Mouse (Mus musculus) MEL (cell line): Measurements from ENCODE around the gene Akap12. TPM values are rescaled to one million over a fixed set of nuclear protein-coding genes. Genes with fewer than 3 reads are reported as not detected.

Experiments
- DNase-seq: peaks from one replicate; pipeline ENCODE4 v3.0.0; 2011; ENCODE audit warnings: low read depth, low spot score
- H3K27ac ChIP-seq: 2 replicates; pipeline ENCODE4 v1.5.1; 2012; ENCODE audit warnings: low read depth, mild to moderate bottlenecking, control low read depth, low read length, moderate library complexity; ENCODE audit not compliant: control insufficient read depth
- H3K27me3 ChIP-seq, 2 experiments: fragments of 150-350 bp in 1 of 2; sonication (generic) in 1 of 2; 2 replicates each; pipeline ENCODE4 v1.6.1; 2012; ENCODE audit warnings: low read length in 2 of 2, mild to moderate bottlenecking in 2 of 2, improper control_type of control experiment in 1 of 2, moderate library complexity in 1 of 2; ENCODE audit not compliant: insufficient read depth in 2 of 2, control insufficient read depth in 1 of 2
- H3K36me3 ChIP-seq, 2 experiments: 2 replicates each; pipeline ENCODE4 v1.6.1; 2012 to 2014; ENCODE audit warnings: low read length in 2 of 2, improper control_type of control experiment in 1 of 2, inconsistent platforms in 1 of 2, mild to moderate bottlenecking in 1 of 2; ENCODE audit not compliant: insufficient read depth in 2 of 2, control insufficient read depth in 1 of 2
- H3K4me1 ChIP-seq, 2 experiments: fragments of 150-350 bp in 1 of 2; sonication (generic) in 1 of 2; 2 replicates each; pipeline ENCODE4 v1.6.1; 2012; ENCODE audit warnings: low read length in 2 of 2, improper control_type of control experiment in 1 of 2, mild to moderate bottlenecking in 1 of 2; ENCODE audit not compliant: insufficient read depth in 2 of 2, control insufficient read depth in 1 of 2
- H3K4me3 ChIP-seq, 2 experiments: fragments of 150-350 bp in 1 of 2; sonication (generic) in 1 of 2; 2 replicates each; pipeline ENCODE4 v1.5.1; 2012; ENCODE audit warnings: low read depth in 2 of 2, low read length in 2 of 2, mild to moderate bottlenecking in 2 of 2, moderate library complexity in 2 of 2, control low read depth in 1 of 2, improper control_type of control experiment in 1 of 2; ENCODE audit not compliant: control insufficient read depth in 1 of 2, insufficient read depth in 1 of 2
- H3K79me2 ChIP-seq: 2 replicates; pipeline ENCODE4 v1.6.1; 2012; ENCODE audit warnings: mild to moderate bottlenecking, low read length, moderate library complexity; ENCODE audit not compliant: control insufficient read depth, poor library complexity, insufficient read depth
- H3K9ac ChIP-seq: 2 replicates; pipeline ENCODE4 v1.6.1; 2012; ENCODE audit warnings: low read depth, mild to moderate bottlenecking, control low read depth, low read length, moderate library complexity; ENCODE audit not compliant: control insufficient read depth, poor library complexity, severe bottlenecking
- H3K9me3 ChIP-seq: fragments of 150-350 bp; sonication (generic); replicated peaks from 2 replicates; pipeline ENCODE4 v1.6.1; 2012; ENCODE audit warnings: mild to moderate bottlenecking, low read length, improper control_type of control experiment, moderate library complexity; ENCODE audit not compliant: insufficient read depth
- CHD1 ChIP-seq: IDR thresholded peaks from 2 replicates; pipeline ENCODE4 v1.6.1; 2012; ENCODE audit warnings: low read depth, mild to moderate bottlenecking, inconsistent platforms, low read length, improper control_type of control experiment
- E2F4 ChIP-seq: IDR thresholded peaks from 2 replicates; pipeline ENCODE4 v1.6.1; 2011; ENCODE audit warnings: low read depth, low read length, improper control_type of control experiment, borderline replicate concordance
- EP300 ChIP-seq, 2 experiments: IDR thresholded peaks; 2 replicates each; pipeline ENCODE4 v1.6.1; 2011; ENCODE audit warnings: improper control_type of control experiment in 2 of 2, low read length in 2 of 2, low read depth in 1 of 2, mild to moderate bottlenecking in 1 of 2
- ETS1 ChIP-seq: IDR thresholded peaks from 2 replicates; pipeline ENCODE4 v1.6.1; 2012; ENCODE audit warnings: low read depth, mild to moderate bottlenecking, inconsistent platforms, low read length, improper control_type of control experiment, moderate library complexity
- GABPA ChIP-seq: IDR thresholded peaks from 2 replicates; pipeline ENCODE4 v1.6.1; 2012; ENCODE audit warnings: low read depth, mild to moderate bottlenecking, inconsistent platforms, low read length, improper control_type of control experiment, moderate library complexity
- GATA1 ChIP-seq: IDR thresholded peaks from 2 replicates; pipeline ENCODE4 v1.6.1; 2011; ENCODE audit warnings: low read depth, low read length, improper control_type of control experiment
- HCFC1 ChIP-seq: IDR thresholded peaks from 2 replicates; pipeline ENCODE4 v1.6.1; 2012; ENCODE audit warnings: low read depth, mild to moderate bottlenecking, inconsistent platforms, low read length, improper control_type of control experiment, moderate library complexity
- KAT2A ChIP-seq: conservative IDR thresholded peaks from 2 replicates; pipeline ENCODE4 v1.6.1; 2012; ENCODE audit warnings: low read depth, low read length, improper control_type of control experiment, inconsistent platforms
- MAFK ChIP-seq: IDR thresholded peaks from 2 replicates; pipeline ENCODE4 v1.6.1; 2011; ENCODE audit warnings: low read depth, mild to moderate bottlenecking, low read length, improper control_type of control experiment, borderline replicate concordance
- MAX ChIP-seq: IDR thresholded peaks from 2 replicates; pipeline ENCODE4 v1.6.1; 2011; ENCODE audit warnings: low read length, improper control_type of control experiment
- MAZ ChIP-seq: IDR thresholded peaks from 2 replicates; pipeline ENCODE4 v1.6.1; 2012; ENCODE audit warnings: low read depth, mild to moderate bottlenecking, inconsistent platforms, low read length, improper control_type of control experiment
- MXI1 ChIP-seq: IDR thresholded peaks from 2 replicates; pipeline ENCODE4 v1.6.1; 2011; ENCODE audit warnings: mild to moderate bottlenecking, low read depth, low read length, improper control_type of control experiment
- MYB ChIP-seq: IDR thresholded peaks from 2 replicates; pipeline ENCODE4 v1.6.1; 2011; ENCODE audit warnings: mild to moderate bottlenecking, low read depth, low read length, improper control_type of control experiment
- MYC ChIP-seq: IDR thresholded peaks from 2 replicates; pipeline ENCODE4 v1.6.1; 2011; ENCODE audit warnings: low read depth, mild to moderate bottlenecking, low read length, improper control_type of control experiment, moderate library complexity
- NRF1 ChIP-seq: IDR thresholded peaks from 2 replicates; pipeline ENCODE4 v1.6.1; 2014; ENCODE audit warnings: low read depth, mild to moderate bottlenecking, inconsistent platforms, low read length, improper control_type of control experiment, moderate library complexity; ENCODE audit not compliant: poor library complexity, insufficient read depth, severe bottlenecking
- POLR2A ChIP-seq, 2 experiments: IDR thresholded peaks; 2 replicates each; pipeline ENCODE4 v1.6.1; 2011 to 2012; ENCODE audit warnings: low read length in 2 of 2, mild to moderate bottlenecking in 2 of 2, control low read depth in 1 of 2, improper control_type of control experiment in 1 of 2, low read depth in 1 of 2, moderate library complexity in 1 of 2; ENCODE audit not compliant: control insufficient read depth in 1 of 2, insufficient read depth in 1 of 2, poor library complexity in 1 of 2
- POLR2AphosphoS2 ChIP-seq: IDR thresholded peaks from 2 replicates; pipeline ENCODE4 v1.6.1; 2011; ENCODE audit warnings: low read length, improper control_type of control experiment
- POLR2AphosphoS5 ChIP-seq: IDR thresholded peaks from 2 replicates; pipeline ENCODE4 v1.6.1; 2012; ENCODE audit warnings: low read depth, borderline replicate concordance, mild to moderate bottlenecking, inconsistent platforms, low read length, moderate library complexity, mixed read lengths
- RCOR1 ChIP-seq: IDR thresholded peaks from 2 replicates; pipeline ENCODE4 v1.6.1; 2012; ENCODE audit warnings: low read depth, mild to moderate bottlenecking, inconsistent platforms, low read length, improper control_type of control experiment
- SIN3A ChIP-seq: IDR thresholded peaks from 2 replicates; pipeline ENCODE4 v1.6.1; 2012; ENCODE audit warnings: low read length, improper control_type of control experiment, inconsistent platforms
- SMC3 ChIP-seq: IDR thresholded peaks from 2 replicates; pipeline ENCODE4 v1.6.1; 2011; ENCODE audit warnings: low read depth, low read length, improper control_type of control experiment
- TCF12 ChIP-seq: IDR thresholded peaks from 2 replicates; pipeline ENCODE4 v1.6.1; 2014; ENCODE audit warnings: low read depth, mild to moderate bottlenecking, inconsistent platforms, low read length, improper control_type of control experiment, moderate library complexity
- UBTF ChIP-seq: IDR thresholded peaks from 2 replicates; pipeline ENCODE4 v1.6.1; 2012; ENCODE audit warnings: low read depth, mild to moderate bottlenecking, inconsistent platforms, low read length, improper control_type of control experiment, moderate library complexity, borderline replicate concordance; ENCODE audit not compliant: insufficient read depth
- USF1 ChIP-seq: IDR thresholded peaks from 2 replicates; pipeline ENCODE4 v1.6.1; 2014; ENCODE audit warnings: low read depth, mild to moderate bottlenecking, inconsistent platforms, low read length, improper control_type of control experiment, moderate library complexity
- ZMIZ1 ChIP-seq: IDR thresholded peaks from 2 replicates; pipeline ENCODE4 v1.6.1; 2012; ENCODE audit warnings: low read depth, mild to moderate bottlenecking, inconsistent platforms, low read length, improper control_type of control experiment, moderate library complexity
- polyA plus RNA-seq, 2 experiments: library from polyadenylated mRNA; stranded (reverse) in 1 of 2; unstranded in 1 of 2; fragments of >175 nt in 1 of 2; fragments of >200 nt in 1 of 2; gene quantifications; 2 replicates each; pipeline versions ENCODE4 v1.2.1 to v1.2.4; 2012; ENCODE audit warnings: low replicate concordance in 2 of 2, low read depth in 1 of 2; ENCODE audit not compliant: insufficient read length in 2 of 2, insufficient read depth in 1 of 2, missing spikeins in 1 of 2
- total RNA-seq: library from RNA; depleted of rRNA; stranded (reverse); fragments of 300-350 nt; gene quantifications from 2 replicates; pipeline ENCODE4 v1.2.3, GENCODE M21; 2012

Akap12 gene
- total and polyA plus RNA-seq, 3 experiments: 0.08 to 0.42 TPM; not detected in 1

DNA sequence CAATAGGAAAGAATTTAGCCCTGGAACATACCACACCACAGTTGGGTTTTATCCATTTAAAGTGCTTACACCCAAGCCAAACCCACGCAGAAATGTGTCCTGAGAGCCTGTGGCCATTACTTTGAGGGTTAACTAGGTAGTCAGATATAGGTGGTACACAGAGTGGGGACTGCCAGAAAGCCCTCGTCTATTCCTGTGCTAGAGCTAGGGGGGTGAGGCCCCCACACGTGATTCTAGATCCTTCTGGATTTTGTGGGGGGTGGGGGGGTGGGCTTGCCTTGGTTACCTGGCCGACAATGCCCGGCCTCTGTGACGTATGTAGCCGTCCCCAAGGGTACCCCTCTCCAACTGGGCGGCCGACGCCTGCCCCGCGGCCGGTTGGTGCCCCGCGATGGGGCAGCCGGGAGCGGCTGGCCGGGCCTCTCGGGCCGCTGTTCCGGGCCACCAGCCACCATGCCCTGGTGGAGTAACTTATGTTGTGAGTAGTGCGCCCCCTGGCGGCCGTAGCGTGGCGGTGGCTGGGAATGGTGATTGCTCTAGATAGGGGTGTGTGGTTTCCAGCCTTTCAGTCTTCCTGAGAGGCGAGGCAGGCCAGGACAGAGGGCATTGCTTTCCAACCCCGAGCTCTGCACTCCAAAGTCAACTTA lies 80.4 kb downstream of the Akap12 start (continued):
- TF ChIP-seq MXI1: no peak
- no peak for TF ChIP-seq TCF12
- TF ChIP-seq POLR2A (IDR thresholded peaks at IDR 0.05; ENCODE audit: control insufficient read depth in 1 of 2, insufficient read depth in 1 of 2, low read depth in 1 of 2, low read length in 2 of 2, poor library complexity in 1 of 2): no peak; a peak in 1 of 4 replicates
- TF ChIP-seq MYB: no peak
- no peak for TF ChIP-seq E2F4
- no peak for TF ChIP-seq SIN3A
- TF ChIP-seq NRF1: no peak
- no peak for TF ChIP-seq KAT2A
- TF ChIP-seq MAFK: no peak
- TF ChIP-seq MAZ: no peak
- TF ChIP-seq HCFC1: no peak
- TF ChIP-seq SMC3: peak; percentile 85
- no peak for TF ChIP-seq USF1
- no peak for TF ChIP-seq EP300 (IDR thresholded peaks at IDR 0.05; ENCODE audit: low read depth in 1 of 2, low read length in 2 of 2)
- TF ChIP-seq POLR2AphosphoS2: no peak
- TF ChIP-seq MAX: no peak

DNA sequence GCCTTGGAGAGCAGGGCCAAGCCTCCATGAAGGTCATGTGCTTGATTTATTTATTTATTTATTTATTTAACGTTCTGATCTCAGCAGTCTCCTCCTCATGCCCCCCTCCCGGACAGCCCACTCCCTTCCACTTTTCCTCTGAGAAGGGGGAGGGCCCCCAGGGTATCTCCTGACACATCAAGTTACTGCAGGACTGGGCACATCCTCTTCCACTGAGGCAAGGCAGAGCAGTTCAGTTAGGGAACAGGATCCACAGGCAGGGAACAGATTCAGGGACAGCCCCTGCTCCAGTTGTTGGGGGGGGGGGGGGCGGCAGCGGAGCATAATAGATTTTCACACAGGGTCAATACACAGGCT lies 80.9 kb downstream of the Akap12 start:
- Histone ChIP-seq H3K27me3 (no peaks in the 10 kb centered on the region), H3K4me3 (peak overlapping the region in 1 of 2 experiments; percentile 19; a peak in 1 of 4 replicates)
- DNase-seq: no peak
- TF ChIP-seq ZMIZ1 (no peak), MYC (no peak), HCFC1 (no peak), MAX (no peak), POLR2AphosphoS5 (no peak), POLR2A (IDR thresholded peaks at IDR 0.05; ENCODE audit: control insufficient read depth in 1 of 2, insufficient read depth in 1 of 2, low read depth in 1 of 2, low read length in 2 of 2, poor library complexity in 1 of 2) (no peak), GATA1 (no peak), RCOR1 (no peak), USF1 (no peak), ETS1 (no peak), UBTF (no peak), CHD1 (no peak), GABPA (no peak), MAZ (no peak), E2F4 (no peak)
- TF ChIP-seq, all 39 proteins: peak for 0
- Histone ChIP-seq H3K79me2 (no peaks in the 10 kb centered on the region), H3K9ac (no peak overlapping the region), H3K27ac (no peak overlapping the region), H3K9me3 (no peaks in the 10 kb centered on the region), H3K36me3 (peaks cover 0 to 3% of the 10 kb centered on the region in 2 experiments; a peak in 1 of 4 replicates), H3K4me1 (no peaks in the 10 kb centered on the region)
